Mouse (Mus musculus) midbrain, embryonic 15.5 days (tissue): ENCODE results near the gene Runx2. TPM values are rescaled to one million over a fixed set of nuclear protein-coding genes. Genes with fewer than 3 reads are reported as not detected.

Experiments used
- ATAC-seq: fragments of 200-750 bp; cut with Nextera tagmentation; replicated peaks from 2 replicates; pipeline ENCODE4 v1.8.0; 2017; ENCODE audit warnings: moderate TSS enrichment
- H3K27ac ChIP-seq: fragments of 300-500 bp; sonication (generic); 2 replicates; pipeline ENCODE4 v1.5.1; 2015; ENCODE audit warnings: mild to moderate bottlenecking, inconsistent platforms
- H3K27me3 ChIP-seq: fragments of 300-500 bp; sonication (generic); replicated peaks from 2 replicates; pipeline ENCODE4 v1.6.1; 2015; ENCODE audit warnings: inconsistent platforms
- H3K36me3 ChIP-seq: fragments of 300-500 bp; sonication (generic); replicated peaks from 2 replicates; pipeline ENCODE4 v1.6.1; 2015; ENCODE audit warnings: inconsistent platforms
- H3K4me1 ChIP-seq: fragments of 300-500 bp; sonication (generic); 2 replicates; pipeline ENCODE4 v1.6.1; 2015; ENCODE audit warnings: inconsistent platforms
- H3K4me2 ChIP-seq: fragments of 300-500 bp; sonication (generic); 2 replicates; pipeline ENCODE4 v1.6.1; 2015; ENCODE audit warnings: inconsistent platforms, mild to moderate bottlenecking, moderate library complexity
- H3K4me3 ChIP-seq: fragments of 300-500 bp; sonication (generic); 2 replicates; pipeline ENCODE4 v1.5.1; 2015; ENCODE audit warnings: mild to moderate bottlenecking, inconsistent platforms
- H3K9ac ChIP-seq: fragments of 300-500 bp; sonication (generic); 2 replicates; pipeline ENCODE4 v1.6.1; 2015; ENCODE audit warnings: mild to moderate bottlenecking, inconsistent platforms
- H3K9me3 ChIP-seq: fragments of 300-500 bp; sonication (generic); 2 replicates; pipeline ENCODE4 v1.6.1; 2016; ENCODE audit warnings: inconsistent platforms
- WGBS: fragments of 180-500 bp; shearing (Covaris S2); methylation state at CpG from one replicate; pipeline ENCODE4 v1.1.7; 2015; ENCODE audit warnings: mixed read lengths; 5-methylcytosine and 5-hydroxymethylcytosine counted together
- polyA plus RNA-seq: library from polyadenylated mRNA; unstranded; fragments of >200 nt; fragmentation: Nextera tagmentation; extraction: Ambion mirVana; gene quantifications from 2 replicates; pipeline ENCODE4 v1.2.1, GENCODE M21; 2015

Gene Runx2
- polyA plus RNA-seq, 1 experiment from 2014 or later: 0.39 TPM

DNA sequence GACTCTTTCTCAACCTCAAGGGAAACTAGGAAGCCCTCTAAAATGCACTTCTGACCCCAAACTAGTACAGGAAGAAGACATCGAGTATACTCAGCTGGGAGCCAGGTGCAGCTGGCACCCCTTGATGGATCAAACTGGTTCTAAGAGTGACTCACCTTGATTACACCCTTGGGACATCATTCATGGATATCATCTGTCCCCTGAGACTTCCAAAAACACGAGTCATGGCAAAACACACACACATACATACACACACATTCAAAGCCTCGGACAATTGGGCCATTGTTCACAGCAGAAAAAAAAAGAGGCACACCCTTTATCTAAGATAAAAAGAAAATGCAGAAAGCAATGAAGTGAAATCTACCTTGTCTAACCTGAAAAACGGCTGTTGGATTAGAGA, 266.7 kb downstream of the Runx2 start:
- Histone ChIP-seq H3K9me3 (no peaks in the 10 kb centered on the region), H3K4me2 (no peak overlapping the region), H3K36me3 (no peaks in the 10 kb centered on the region), H3K27ac (no peak overlapping the region), H3K27me3 (no peaks in the 10 kb centered on the region), H3K9ac (no peak overlapping the region), H3K4me3 (no peak overlapping the region), H3K4me1 (no peaks in the 10 kb centered on the region)
- ATAC-seq: no peak
- WGBS: 77% methylated on average over 4 of the region's 4 CpGs

DNA sequence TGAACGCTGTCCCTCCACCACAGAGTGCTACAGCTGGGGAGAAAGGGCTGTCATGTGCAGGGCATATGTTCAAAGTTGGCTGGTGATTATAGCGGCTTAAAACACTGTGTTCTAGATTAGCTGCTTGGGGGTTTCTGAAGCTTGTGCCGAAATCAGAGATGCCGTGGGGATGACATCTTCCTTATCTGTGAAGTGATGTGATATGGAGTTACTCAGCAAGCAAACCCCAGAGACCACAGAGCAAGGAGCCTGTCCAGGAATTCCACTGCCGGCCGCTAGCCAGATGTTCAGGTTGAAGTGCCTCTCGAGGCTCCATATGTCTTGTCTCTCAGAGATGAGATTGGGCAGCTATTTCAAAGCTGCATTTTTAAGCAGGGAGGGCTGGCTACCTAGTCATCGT, 267.8 kb downstream of the Runx2 start:
- ATAC-seq: no peak
- no peak overlapping the region for H3K4me3 ChIP-seq
- WGBS: 70% methylated on average over 8 of the region's 8 CpGs
- H3K27me3 ChIP-seq: no peaks in the 10 kb centered on the region
- no peak overlapping the region for H3K4me2 ChIP-seq
- no peak overlapping the region for H3K9ac ChIP-seq
- no peaks in the 10 kb centered on the region for H3K36me3 ChIP-seq
- no peaks in the 10 kb centered on the region for H3K9me3 ChIP-seq
- no peak overlapping the region for H3K27ac ChIP-seq
- no peaks in the 10 kb centered on the region for H3K4me1 ChIP-seq

DNA sequence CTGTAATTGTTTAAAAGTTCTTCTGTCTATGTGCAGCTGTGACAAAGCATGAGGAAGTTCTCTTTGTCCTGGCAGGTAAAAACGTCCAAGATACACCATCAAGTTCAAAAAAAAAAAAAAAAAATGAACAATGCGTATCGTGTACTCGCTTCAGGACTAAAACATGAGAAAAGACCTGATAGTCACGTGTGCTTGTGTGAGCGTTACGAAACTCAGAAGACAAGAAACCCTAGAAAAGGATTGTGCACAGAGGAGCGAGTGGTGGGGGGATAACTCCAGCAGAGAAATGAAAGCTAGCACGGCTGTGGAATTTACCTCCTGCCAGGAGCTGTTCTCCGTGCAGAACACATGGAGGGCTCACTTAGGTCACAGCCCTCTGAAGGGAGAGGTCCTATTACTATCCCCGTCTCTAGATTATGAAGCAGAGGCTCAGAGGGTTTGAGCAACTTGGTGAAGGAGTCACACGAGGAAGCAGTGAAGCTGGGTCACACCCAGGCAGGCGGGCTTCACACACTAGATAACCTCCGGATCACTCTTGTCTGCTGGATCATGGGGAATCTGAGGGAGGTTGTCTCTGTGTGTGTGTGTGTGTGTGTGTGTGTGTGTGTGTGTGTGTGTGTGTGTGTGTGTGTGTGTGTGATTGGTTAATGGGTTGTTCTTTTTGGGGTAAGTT, 269.3 kb downstream of the Runx2 start:
- H3K9ac ChIP-seq: no peak overlapping the region
- ATAC-seq: no peak

DNA sequence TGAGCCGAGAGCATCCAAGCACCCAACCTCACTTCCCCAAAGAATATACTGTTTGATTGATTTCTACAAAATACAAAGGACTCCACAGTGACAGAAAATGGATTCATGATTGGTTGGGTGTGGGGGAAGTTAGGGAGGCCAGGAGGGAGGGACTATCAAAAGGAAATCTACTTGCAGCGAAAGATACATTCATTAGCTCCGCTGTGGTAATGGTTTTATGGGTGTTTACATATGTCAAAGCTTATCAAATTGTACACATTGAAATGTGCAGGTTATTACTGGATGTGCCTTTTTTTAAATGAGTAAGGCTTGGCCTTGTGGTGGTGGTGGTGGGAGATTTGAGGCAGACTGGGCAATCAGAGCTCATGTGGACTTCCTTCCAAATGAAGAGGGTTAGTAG, 271.9 kb downstream of the Runx2 start:
- Histone ChIP-seq H3K36me3 (no peaks in the 10 kb centered on the region), H3K4me3 (no peak overlapping the region), H3K27me3 (no peaks in the 10 kb centered on the region), H3K4me1 (no peaks in the 10 kb centered on the region), H3K27ac (no peak overlapping the region), H3K9ac (no peak overlapping the region), H3K9me3 (no peaks in the 10 kb centered on the region), H3K4me2 (no peak overlapping the region)
- WGBS: 82% methylated on average over 3 of the region's 3 CpGs
- ATAC-seq: no peak

More for the DNA sequence above, 269.3 kb downstream of the Runx2 start:
- no peaks in the 10 kb centered on the region for H3K27me3 ChIP-seq
- no peak overlapping the region for H3K4me3 ChIP-seq
- H3K27ac ChIP-seq: no peak overlapping the region
- 49% methylated on average over 14 of the region's 14 CpGs for WGBS
- no peak overlapping the region for H3K4me2 ChIP-seq
- H3K36me3 ChIP-seq: no peaks in the 10 kb centered on the region
- no peaks in the 10 kb centered on the region for H3K4me1 ChIP-seq
- H3K9me3 ChIP-seq: no peaks in the 10 kb centered on the region

DNA sequence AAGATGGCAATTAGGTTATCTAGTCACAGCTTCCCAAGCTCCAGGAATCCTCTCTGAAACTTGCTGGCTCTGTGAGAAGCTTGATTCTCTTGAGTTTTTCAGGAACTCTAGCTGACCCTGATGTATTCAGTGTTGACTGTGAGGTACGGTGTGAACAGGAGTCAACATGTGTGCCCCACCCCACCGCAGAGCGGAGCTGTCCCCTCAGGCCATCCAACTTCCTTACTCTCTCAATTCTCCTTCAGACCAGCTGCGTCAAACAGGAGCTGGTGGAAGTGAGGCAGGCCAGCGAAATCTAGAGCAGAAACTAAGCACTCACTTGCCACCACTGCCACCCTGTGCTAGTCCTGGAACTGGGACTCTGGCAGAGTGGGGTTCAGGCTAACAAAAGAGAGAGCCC, 273.9 kb downstream of the Runx2 start:
- H3K9ac ChIP-seq: no peak overlapping the region
- no peak for ATAC-seq
- H3K4me3 ChIP-seq: no peak overlapping the region
- 74% methylated on average over 5 of the region's 5 CpGs for WGBS
- no peak overlapping the region for H3K27ac ChIP-seq
- no peaks in the 10 kb centered on the region for H3K36me3 ChIP-seq
- H3K9me3 ChIP-seq: no peaks in the 10 kb centered on the region
- H3K27me3 ChIP-seq: no peaks in the 10 kb centered on the region
- H3K4me1 ChIP-seq: no peaks in the 10 kb centered on the region
- H3K4me2 ChIP-seq: no peak overlapping the region

DNA sequence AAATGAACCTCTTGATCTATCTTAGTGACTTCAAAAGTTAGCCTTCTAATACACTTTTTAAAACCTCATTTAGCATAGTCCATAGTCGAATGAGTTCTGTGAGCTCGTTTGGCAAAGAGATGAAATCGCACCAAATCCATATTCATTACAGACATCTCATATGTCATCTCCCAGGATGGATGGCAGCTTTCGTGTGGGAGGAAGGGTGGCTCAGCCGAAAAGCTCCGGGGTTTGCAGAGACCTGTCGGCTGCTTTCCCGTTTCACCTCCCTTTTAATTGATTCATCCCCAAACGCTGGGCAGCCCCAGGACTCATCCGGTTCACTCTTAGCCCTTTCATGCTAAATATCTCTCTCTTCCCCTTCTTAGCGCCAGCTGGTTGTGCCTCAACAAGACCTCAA, 275.7 kb downstream of the Runx2 start:
- WGBS: 67% methylated on average over 11 of the region's 11 CpGs

DNA sequence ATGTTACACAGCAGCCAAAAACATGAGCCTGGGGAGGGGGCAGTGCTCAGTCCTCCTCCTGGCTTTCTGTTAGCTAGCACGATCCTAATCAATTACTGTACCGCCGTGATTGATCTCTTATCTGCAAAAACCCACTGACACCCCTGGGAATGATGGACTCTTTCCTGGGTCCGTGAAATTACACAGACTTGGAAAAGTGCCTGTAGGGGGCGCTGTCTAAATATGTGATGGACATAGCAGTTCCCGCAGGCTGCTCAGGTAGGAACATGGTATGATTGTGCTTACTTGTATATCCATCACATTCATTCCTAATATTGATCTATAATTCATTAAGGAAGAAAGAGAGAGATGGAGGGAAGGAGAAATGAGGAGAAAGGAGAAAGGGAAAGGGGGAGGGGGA, 284.6 kb downstream of the Runx2 start:
- Histone ChIP-seq H3K4me3 (no peak overlapping the region), H3K9ac (no peak overlapping the region), H3K36me3 (no peaks in the 10 kb centered on the region), H3K27ac (no peak overlapping the region), H3K4me2 (no peak overlapping the region), H3K4me1 (no peaks in the 10 kb centered on the region), H3K9me3 (no peaks in the 10 kb centered on the region), H3K27me3 (no peaks in the 10 kb centered on the region)
- WGBS: 84% methylated on average over 6 of the region's 6 CpGs
- no peak for ATAC-seq

More for the DNA sequence above, 275.7 kb downstream of the Runx2 start:
- no peak for ATAC-seq
- Histone ChIP-seq H3K4me3 (no peak overlapping the region), H3K27ac (no peak overlapping the region), H3K4me1 (no peaks in the 10 kb centered on the region), H3K9me3 (no peaks in the 10 kb centered on the region), H3K9ac (no peak overlapping the region), H3K4me2 (no peak overlapping the region), H3K27me3 (no peaks in the 10 kb centered on the region), H3K36me3 (no peaks in the 10 kb centered on the region)

DNA sequence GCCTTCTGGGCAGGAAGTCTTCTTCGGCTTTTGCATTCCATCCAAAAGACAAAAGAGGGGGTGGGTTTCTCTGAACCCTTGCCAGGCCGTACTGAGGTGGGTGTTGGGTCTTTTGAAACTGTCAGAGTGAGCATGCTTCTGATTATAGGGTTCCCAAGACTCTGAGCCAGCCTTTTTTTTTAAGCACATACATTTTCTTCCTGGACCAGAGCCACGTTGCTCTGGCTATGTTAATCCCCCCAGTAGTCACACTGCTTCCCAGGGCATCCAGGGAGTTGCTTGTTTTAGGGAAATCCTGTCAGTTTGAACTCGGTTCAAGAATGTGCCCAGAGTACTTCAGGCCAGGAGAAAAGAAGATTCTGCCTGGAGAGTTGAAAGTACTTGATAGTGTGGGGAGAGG, 286.0 kb downstream of the Runx2 start:
- Histone ChIP-seq H3K4me3 (no peak overlapping the region), H3K4me2 (no peak overlapping the region), H3K36me3 (no peaks in the 10 kb centered on the region), H3K27ac (no peak overlapping the region), H3K9me3 (no peaks in the 10 kb centered on the region), H3K27me3 (no peaks in the 10 kb centered on the region), H3K4me1 (no peaks in the 10 kb centered on the region), H3K9ac (no peak overlapping the region)
- ATAC-seq: no peak
- WGBS: 44% methylated on average over 4 of the region's 4 CpGs

DNA sequence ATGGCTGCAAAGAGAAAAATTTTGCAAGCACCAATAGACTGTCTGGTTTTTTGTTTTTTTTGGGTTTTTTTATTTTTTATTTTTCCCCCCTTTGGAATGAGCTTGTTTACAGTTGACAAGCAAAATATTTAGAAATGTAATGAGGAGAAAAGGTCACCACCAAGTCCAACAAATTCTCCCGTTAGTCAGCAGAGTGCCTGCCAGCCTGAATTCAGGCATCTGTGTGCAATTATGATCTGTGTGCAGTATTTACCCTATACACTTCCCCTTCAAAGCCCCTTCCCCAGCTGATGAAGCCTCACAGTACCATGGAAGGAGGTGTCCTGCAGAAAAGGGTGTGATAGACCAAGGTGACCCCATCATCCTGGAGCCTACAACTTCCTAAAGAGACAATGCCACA, 290.5 kb downstream of the Runx2 start:
- Histone ChIP-seq H3K4me2 (no peak overlapping the region), H3K36me3 (no peaks in the 10 kb centered on the region), H3K4me1 (no peaks in the 10 kb centered on the region), H3K27ac (no peak overlapping the region), H3K9me3 (no peaks in the 10 kb centered on the region), H3K27me3 (no peaks in the 10 kb centered on the region), H3K9ac (no peak overlapping the region), H3K4me3 (no peak overlapping the region)
- no peak for ATAC-seq
- 74% methylated on average over 1 of the region's 1 CpGs for WGBS

DNA sequence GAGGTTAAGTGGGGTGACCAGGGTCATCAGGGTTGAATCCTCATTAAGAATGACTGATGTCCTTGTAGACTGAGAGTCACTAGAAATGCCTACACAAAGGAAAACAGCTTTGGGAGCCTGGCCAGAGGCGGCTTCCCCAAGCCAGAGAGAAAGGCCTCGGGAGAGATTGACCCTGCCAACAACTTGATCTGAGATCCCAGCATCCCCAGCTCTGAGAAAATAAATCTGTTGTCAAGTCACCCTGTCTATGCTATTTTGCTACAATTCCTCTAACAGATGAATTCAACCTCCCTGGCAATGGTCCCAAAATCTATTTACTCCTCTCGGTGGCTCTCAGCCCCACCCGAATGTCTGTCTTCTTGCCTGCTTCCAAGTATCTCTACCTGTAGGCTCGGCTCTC, 291.7 kb downstream of the Runx2 start:
- Histone ChIP-seq H3K4me2 (no peak overlapping the region), H3K36me3 (no peaks in the 10 kb centered on the region), H3K4me1 (no peaks in the 10 kb centered on the region), H3K27me3 (no peaks in the 10 kb centered on the region), H3K9me3 (no peaks in the 10 kb centered on the region), H3K9ac (no peak overlapping the region), H3K4me3 (no peak overlapping the region), H3K27ac (no peak overlapping the region)
- 79% methylated on average over 5 of the region's 5 CpGs for WGBS
- ATAC-seq: no peak

DNA sequence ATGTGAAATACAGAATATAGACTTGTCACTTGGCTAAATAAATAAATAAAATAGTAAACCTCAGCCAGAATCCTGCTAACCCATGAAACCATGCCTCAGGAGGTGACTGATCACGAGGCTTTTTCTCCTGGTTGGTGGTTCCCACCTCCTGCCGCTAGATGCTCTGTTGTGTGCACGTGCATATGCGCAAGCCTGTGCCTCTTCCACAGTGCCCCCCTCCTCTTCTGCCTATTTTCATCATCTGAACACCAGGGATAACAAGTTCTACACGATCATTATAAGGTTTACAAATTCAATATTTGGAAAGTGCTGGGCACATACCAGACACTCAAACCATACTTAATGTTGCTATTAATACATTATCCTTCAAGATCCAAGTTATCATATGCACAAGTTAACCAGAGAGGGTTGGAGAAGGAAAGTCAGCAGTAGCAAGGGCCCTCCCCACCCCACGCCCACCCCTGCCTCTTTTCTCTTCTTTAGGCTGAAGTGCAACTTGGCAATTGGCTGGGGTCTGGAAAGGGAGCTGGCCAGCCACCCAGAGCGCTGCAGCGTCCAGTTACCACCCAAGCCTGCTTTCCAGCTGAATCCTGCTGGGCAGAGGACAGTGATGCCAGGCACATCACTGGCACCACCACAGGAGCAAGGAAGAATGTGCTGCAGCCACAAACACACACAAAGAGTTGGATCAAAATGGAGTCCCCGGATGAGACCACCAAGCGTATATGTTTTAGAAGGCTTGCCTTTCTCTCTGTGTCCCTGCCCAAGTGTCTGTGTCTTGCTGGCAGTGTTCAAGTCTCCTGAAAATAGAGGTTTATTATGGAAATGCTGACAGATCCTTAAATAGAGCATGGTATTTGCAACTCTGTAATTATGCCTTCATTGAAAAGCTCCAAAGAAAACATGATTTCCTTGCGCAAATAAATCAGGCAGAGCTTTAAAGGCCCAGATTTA, 294.2 kb downstream of the Runx2 start:
- no peaks in the 10 kb centered on the region for H3K27me3 ChIP-seq
- H3K9me3 ChIP-seq: no peaks in the 10 kb centered on the region
- ATAC-seq: 0 out of 2 replicates have a peak, but pooled peaks have one; percentile 30
- H3K36me3 ChIP-seq: no peaks in the 10 kb centered on the region
- H3K9ac ChIP-seq: no peak overlapping the region
- no peak overlapping the region for H3K27ac ChIP-seq
- H3K4me3 ChIP-seq: no peak overlapping the region
- no peak overlapping the region for H3K4me2 ChIP-seq
- H3K4me1 ChIP-seq: no peaks in the 10 kb centered on the region
- WGBS: 76% methylated on average over 11 of the region's 11 CpGs

DNA sequence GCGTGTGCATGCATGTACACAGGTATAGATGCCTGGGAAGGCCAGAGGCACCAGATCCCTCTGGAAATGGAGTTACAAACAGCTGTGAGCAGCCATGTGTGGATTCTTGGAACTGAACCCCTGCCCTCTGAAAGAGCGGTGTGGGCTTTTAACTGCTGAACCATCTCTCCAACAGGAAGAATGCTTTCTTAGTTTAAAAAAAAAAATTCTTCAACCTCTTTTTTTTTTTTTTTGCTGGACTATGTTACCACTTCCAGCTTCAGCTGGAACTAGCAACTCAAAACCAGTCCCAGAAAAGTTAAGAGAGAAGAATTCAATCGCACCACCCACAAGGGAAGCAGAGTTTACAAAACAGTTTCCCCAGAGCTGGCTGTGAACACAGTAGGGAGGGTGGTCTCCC, 295.2 kb downstream of the Runx2 start:
- WGBS: 80% methylated on average over 3 of the region's 3 CpGs
- no peaks in the 10 kb centered on the region for H3K9me3 ChIP-seq
- no peak overlapping the region for H3K27ac ChIP-seq
- no peak overlapping the region for H3K4me3 ChIP-seq
- H3K27me3 ChIP-seq: no peaks in the 10 kb centered on the region
- no peak overlapping the region for H3K4me2 ChIP-seq
- no peak for ATAC-seq
- H3K9ac ChIP-seq: no peak overlapping the region
- no peaks in the 10 kb centered on the region for H3K4me1 ChIP-seq
- no peaks in the 10 kb centered on the region for H3K36me3 ChIP-seq

DNA sequence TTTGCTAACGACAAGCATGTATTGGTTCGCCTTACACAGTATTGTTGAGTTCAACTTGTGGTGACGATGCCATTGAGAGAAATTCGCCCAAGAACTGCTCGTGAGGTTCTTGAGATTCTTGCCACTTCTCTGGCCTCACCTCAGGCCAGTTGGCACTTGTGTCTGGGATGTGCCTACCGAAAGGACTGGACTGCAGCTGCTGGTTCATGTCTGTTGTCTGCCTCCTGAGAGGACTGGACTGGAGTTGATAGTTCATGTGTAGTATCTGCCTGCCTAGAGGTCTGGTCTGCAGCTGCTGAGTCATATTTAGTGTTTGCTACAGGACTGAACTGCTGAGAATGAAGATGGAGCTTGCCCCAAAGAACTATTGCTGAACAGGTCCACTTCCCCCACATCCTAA, 296.4 kb downstream of the Runx2 start:
- ATAC-seq: no peak
- H3K36me3 ChIP-seq: no peaks in the 10 kb centered on the region
- no peak overlapping the region for H3K9ac ChIP-seq
- 94% methylated on average over 6 of the region's 6 CpGs for WGBS
- no peaks in the 10 kb centered on the region for H3K27me3 ChIP-seq
- H3K4me3 ChIP-seq: no peak overlapping the region
- H3K4me2 ChIP-seq: no peak overlapping the region
- no peak overlapping the region for H3K27ac ChIP-seq
- no peaks in the 10 kb centered on the region for H3K4me1 ChIP-seq
- no peaks in the 10 kb centered on the region for H3K9me3 ChIP-seq
